Mouse (Mus musculus): Measurements from ENCODE around the gene Wdpcp.

DNA sequence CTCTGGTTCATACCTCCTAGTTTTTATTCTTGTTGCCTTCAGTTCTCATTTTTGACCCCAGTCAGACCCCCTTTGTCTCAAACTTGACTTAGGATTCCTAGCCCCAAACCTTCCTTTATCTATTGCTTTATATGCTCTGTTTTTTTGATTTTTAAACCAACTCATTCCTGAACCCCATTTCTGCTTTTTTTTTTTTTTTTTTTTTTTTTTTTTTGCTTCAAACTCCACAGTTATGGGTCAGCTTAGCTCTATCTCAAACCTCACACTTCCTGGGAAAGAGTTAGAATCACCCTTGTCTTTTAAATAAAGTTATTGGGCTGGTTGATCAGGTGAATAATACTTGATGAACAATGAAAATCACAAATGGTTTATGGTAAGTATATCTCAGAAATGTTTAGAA, 24.5 kb upstream of the Wdpcp start:
- TF ChIP-seq CTCF (IDR thresholded peaks at IDR 0.05; ENCODE audit: insufficient read depth, low read depth, low read length) (no peak), POLR2A (IDR thresholded peaks at IDR 0.05; ENCODE audit: insufficient read depth, low read depth, low read length) (no peak)

All from olfactory bulb, adult 2 months (tissue).